Mouse (Mus musculus) megakaryocyte progenitor cell, adult 5-6 weeks (primary cell): ENCODE measurements around the gene Coq5. TPM values are rescaled to one million over a fixed set of nuclear protein-coding genes. Genes with fewer than 3 reads are reported as not detected.

Experiments
- total RNA-seq, 2 experiments: library from RNA; stranded (forward) in 1 of 2; stranded (reverse) in 1 of 2; fragments of 157-497, 149-512 nt in 1 of 2; fragments of 200-1000 nt in 1 of 2; gene quantifications; 2 replicates each; pipeline versions ENCODE4 v1.2.3 to v1.2.4; 2015 to 2017

Coq5 gene
- total RNA-seq, 2 experiments from 2014 or later: 17.0 to 39.8 TPM

Other genes with a start within 250 kb of the Coq5 start
- not detected in 2 replicates for gene Gm10401, start 181.4 kb upstream of the Coq5 start, total RNA-seq (2015)
- gene Gm10401, start 181.4 kb upstream of the Coq5 start, total RNA-seq (2017): not detected in 2 replicates
- gene Acads, start 160.3 kb upstream of the Coq5 start, total RNA-seq (2015): 27.8 and 28.8 TPM in 2 replicates
- gene Acads, start 160.3 kb upstream of the Coq5 start, total RNA-seq (2017): 22.3 and 34.1 TPM in 2 replicates
- 4.1 and 7.2 TPM in 2 replicates for gene Unc119b, start 144.7 kb upstream of the Coq5 start, total RNA-seq (2015)
- 9.6 and 11.2 TPM in 2 replicates for gene Unc119b, start 144.7 kb upstream of the Coq5 start, total RNA-seq (2017)
- gene Mlec, start 121.5 kb upstream of the Coq5 start, total RNA-seq (2015): 242 and 279 TPM in 2 replicates
- 276 and 305 TPM in 2 replicates for gene Mlec, start 121.5 kb upstream of the Coq5 start, total RNA-seq (2017)
- gene Cabp1, start 85.3 kb upstream of the Coq5 start, total RNA-seq (2015): not detected in 2 replicates
- gene Cabp1, start 85.3 kb upstream of the Coq5 start, total RNA-seq (2017): not detected in 2 replicates
- gene Pop5, start 43.8 kb upstream of the Coq5 start, total RNA-seq (2015): 67.7 and 81.9 TPM in 2 replicates
- gene Pop5, start 43.8 kb upstream of the Coq5 start, total RNA-seq (2017): 76.4 and 82.8 TPM in 2 replicates
- gene Rnf10, start 6.8 kb upstream of the Coq5 start, total RNA-seq (2015): 45.3 and 56.3 TPM in 2 replicates
- 45.1 and 58.7 TPM in 2 replicates for gene Rnf10, start 6.8 kb upstream of the Coq5 start, total RNA-seq (2017)
- 690 and 788 TPM in 2 replicates for gene Dynll1, start 21.3 kb downstream of the Coq5 start, total RNA-seq (2015)
- gene Dynll1, start 21.3 kb downstream of the Coq5 start, total RNA-seq (2017): 334 and 365 TPM in 2 replicates
- gene Srsf9, start 47.5 kb downstream of the Coq5 start, total RNA-seq (2015): 76.3 and 79.7 TPM in 2 replicates
- gene Srsf9, start 47.5 kb downstream of the Coq5 start, total RNA-seq (2017): 96.3 and 102 TPM in 2 replicates
- 68.9 and 78.9 TPM in 2 replicates for gene Gatc, start 61.5 kb downstream of the Coq5 start, total RNA-seq (2015)
- 10.7 and 11.2 TPM in 2 replicates for gene Gatc, start 61.5 kb downstream of the Coq5 start, total RNA-seq (2017)
- 39.1 and 43.1 TPM in 2 replicates for gene Triap1, start 61.6 kb downstream of the Coq5 start, total RNA-seq (2015)
- 17.7 and 25.3 TPM in 2 replicates for gene Triap1, start 61.6 kb downstream of the Coq5 start, total RNA-seq (2017)
- gene Cox6a1, start 69.3 kb downstream of the Coq5 start, total RNA-seq (2015): 365 and 372 TPM in 2 replicates
- gene Cox6a1, start 69.3 kb downstream of the Coq5 start, total RNA-seq (2017): 67.5 and 102 TPM in 2 replicates
- gene Msi1, start 149.9 kb downstream of the Coq5 start, total RNA-seq (2015): not detected in 2 replicates
- gene Msi1, start 149.9 kb downstream of the Coq5 start, total RNA-seq (2017): not detected in 2 replicates
- gene Pla2g1b, start 186.6 kb downstream of the Coq5 start, total RNA-seq (2015): not detected in 2 replicates
- gene Pla2g1b, start 186.6 kb downstream of the Coq5 start, total RNA-seq (2017): not detected in 2 replicates
- gene Sirt4, start 205.1 kb downstream of the Coq5 start, total RNA-seq (2015): 9.8 and 12.3 TPM in 2 replicates
- gene Sirt4, start 205.1 kb downstream of the Coq5 start, total RNA-seq (2017): 2.8 and 4.6 TPM in 2 replicates
- gene Pxn, start 227.0 kb downstream of the Coq5 start, total RNA-seq (2015): 40.4 and 52.8 TPM in 2 replicates
- gene Pxn, start 227.0 kb downstream of the Coq5 start, total RNA-seq (2017): 69.6 and 73.0 TPM in 2 replicates